In genomic region chr11:6371376-6372155, GRCm38 (mm10) we compare ENCODE assay signal across 15 mouse cellular contexts.
"Had no signal": no experiment of that assay in that cellular context is flagged by ENCODE, and none has a peak within 500 bp of the region (broad histone marks: within the 10 kb centered on the region; RNA-seq: fewer than 3 reads in every experiment).

No protein-coding gene starts in this region.

- ATAC-seq: liver, embryonic 12.5 days; midbrain, embryonic 15.5 days had no signal

- DNase-seq: kidney, postnatal 36 days; layer of hippocampus, adult 9-11 months; layer of hippocampus, postnatal 36 days; lung, postnatal 14 days; right cerebral cortex, adult 18-20 months; thymus, adult 2 months; thymus, postnatal 25 days had no signal

- H3K4me3 ChIP-seq: limb, embryonic 15.5 days; liver, embryonic 12.5 days; lung, embryonic 15.5 days; megakaryocyte, embryonic 14.5 days; midbrain, embryonic 15.5 days had no signal

- H3K9ac ChIP-seq: limb, embryonic 15.5 days; liver, embryonic 12.5 days; lung, embryonic 15.5 days; midbrain, embryonic 15.5 days had no signal

- H3K27me3 ChIP-seq: limb, embryonic 15.5 days; liver, embryonic 12.5 days; lung, embryonic 15.5 days; megakaryocyte, embryonic 14.5 days; midbrain, embryonic 15.5 days had no signal

- H3K36me3 ChIP-seq: limb, embryonic 15.5 days; liver, embryonic 12.5 days; lung, embryonic 15.5 days; midbrain, embryonic 15.5 days had no signal

- H3K9me3 ChIP-seq: limb, embryonic 15.5 days; liver, embryonic 12.5 days; lung, embryonic 15.5 days; megakaryocyte, embryonic 14.5 days; midbrain, embryonic 15.5 days had no signal

- H3K4me1 ChIP-seq: liver, embryonic 12.5 days; lung, embryonic 15.5 days; midbrain, embryonic 15.5 days had no signal

- H3K27ac ChIP-seq: kidney, postnatal 0 days; limb, embryonic 15.5 days; liver, embryonic 12.5 days; lung, embryonic 15.5 days; macrophage; midbrain, embryonic 15.5 days; stomach, postnatal 0 days had no signal
